Mouse (Mus musculus): ENCODE data around the gene Ubxn6. TPM values are rescaled to one million over a fixed set of nuclear protein-coding genes. Genes with fewer than 3 reads are reported as not detected.
"Not testable (repeated sequence)": the region's sequence is repeated elsewhere in the genome, so short reads cannot be mapped to it uniquely, and the experiment has no call there.

The Ubxn6 gene
- total RNA-seq, 4 experiments from 2014 or later = 86.2 to 97.2 (median 91.5) TPM

- no peak for DNase-seq (ENCODE audit: low spot score in 2 of 2)
Observed at GRCm38 (mm10) chr17:56102158-56102557, 27.3 kb upstream of the Ubxn6 start.

- no peak for DNase-seq (ENCODE audit: low spot score in 2 of 2)
Observed at GRCm38 (mm10) chr17:56100811-56101210, 26.0 kb upstream of the Ubxn6 start.

- no peak for DNase-seq (ENCODE audit: low spot score in 2 of 2)
Observed at GRCm38 (mm10) chr17:56098711-56099572, 24.1 kb upstream of the Ubxn6 start.

GRCm38 (mm10) chr17:56098180-56098579 is 23.4 kb upstream of the Ubxn6 start:
- DNase-seq (ENCODE audit: low spot score in 2 of 2) = no peak

GRCm38 (mm10) chr17:56096883-56097282 is 22.1 kb upstream of the Ubxn6 start:
- DNase-seq (ENCODE audit: low spot score in 2 of 2) = no peak

- no peak for DNase-seq (ENCODE audit: low spot score in 2 of 2)
Observed at GRCm38 (mm10) chr17:56092794-56093193, 18.0 kb upstream of the Ubxn6 start.

GRCm38 (mm10) chr17:56092312-56092711 is 17.5 kb upstream of the Ubxn6 start:
- no peak for DNase-seq (ENCODE audit: low spot score in 2 of 2)

- peak in 1 of 2 experiments; percentile 74 for DNase-seq (ENCODE audit: low spot score in 2 of 2)
Observed at GRCm38 (mm10) chr17:56080781-56081585, 6.2 kb upstream of the Ubxn6 start.

- DNase-seq (ENCODE audit: low spot score in 2 of 2) = no peak
Observed at GRCm38 (mm10) chr17:56079921-56080320, 5.1 kb upstream of the Ubxn6 start.

GRCm38 (mm10) chr17:56078880-56079795 is 4.3 kb upstream of the Ubxn6 start, which contains the start of gene Hdgfl2:
Hdgfl2 (plus strand) TSS chr17:56079634.
- DNase-seq (ENCODE audit: low spot score in 2 of 2) = peak; percentile 96 to 100

GRCm38 (mm10) chr17:56078361-56078760 is 3.5 kb upstream of the Ubxn6 start:
- DNase-seq (ENCODE audit: low spot score in 2 of 2) = peak in 1 of 2 experiments; percentile 58

- no peak for DNase-seq (ENCODE audit: low spot score in 2 of 2)
Observed at GRCm38 (mm10) chr17:56077523-56077922, 2.7 kb upstream of the Ubxn6 start.

GRCm38 (mm10) chr17:56074097-56074826 is 566 bp downstream of the Ubxn6 start:
- DNase-seq (ENCODE audit: low spot score in 2 of 2) = peak; percentile 59 to 75

GRCm38 (mm10) chr17:56072243-56072642 is 2.6 kb downstream of the Ubxn6 start:
- DNase-seq (ENCODE audit: low spot score in 2 of 2) = no peak

- no peak for DNase-seq (ENCODE audit: low spot score in 2 of 2)
Observed at GRCm38 (mm10) chr17:56071126-56071525, 3.7 kb downstream of the Ubxn6 start.

- no peak for DNase-seq (ENCODE audit: low spot score in 2 of 2)
Observed at GRCm38 (mm10) chr17:56069066-56069465, 5.8 kb downstream of the Ubxn6 start.

GRCm38 (mm10) chr17:56066451-56066850 is 8.4 kb downstream of the Ubxn6 start:
- DNase-seq (ENCODE audit: low spot score in 2 of 2) = no peak

GRCm38 (mm10) chr17:56065715-56066114 is 9.1 kb downstream of the Ubxn6 start:
- DNase-seq (ENCODE audit: low spot score in 2 of 2) = not testable (repeated sequence)

- no peak for DNase-seq (ENCODE audit: low spot score in 2 of 2)
Observed at GRCm38 (mm10) chr17:56062081-56062480, 12.7 kb downstream of the Ubxn6 start.

- no peak for DNase-seq (ENCODE audit: low spot score in 2 of 2)
Observed at GRCm38 (mm10) chr17:56057381-56058120, 17.3 kb downstream of the Ubxn6 start.

All from left cerebral cortex, adult 8-10 months (tissue).